Mouse (Mus musculus): ENCODE data around the gene Sv2b. TPM values are rescaled to one million over a fixed set of nuclear protein-coding genes. Genes with fewer than 3 reads are reported as not detected.

Gene Sv2b
- polyA plus RNA-seq, 1 experiment from 2014 or later: 0.11 TPM

GRCm38 (mm10) chr7:75281106-75281505, 28.0 kb downstream of the Sv2b start:
- Histone ChIP-seq H3K4me1 (replicated peaks; ENCODE audit: control insufficient read depth, insufficient read depth, low read length) (no peaks in the 10 kb centered on the region), H3K9me3 (ENCODE audit: control insufficient read depth, low read length) (no peaks in the 10 kb centered on the region), H3K4me3 (ENCODE audit: low read depth, low read length) (no peak overlapping the region), H3K27ac (ENCODE audit: low read depth, low read length) (no peak overlapping the region), H3K9ac (ENCODE audit: low read depth, low read length) (no peak overlapping the region), H3K27me3 (replicated peaks; ENCODE audit: control insufficient read depth, insufficient read depth, low read length) (no peaks in the 10 kb centered on the region), H3K4me2 (no peak overlapping the region), H3K36me3 (ENCODE audit: control insufficient read depth, insufficient read depth, low read length) (no peaks in the 10 kb centered on the region)
- ATAC-seq (replicated peaks; ENCODE audit: low FRiP score) (no peak), DNase-seq (ENCODE audit: low spot score) (no peak)
- WGBS: 71% methylated on average over 4 of the region's 4 CpGs

- ATAC-seq (replicated peaks; ENCODE audit: low FRiP score) (no peak), DNase-seq (ENCODE audit: low spot score) (no peak)
- Histone ChIP-seq H3K4me3 (ENCODE audit: low read depth, low read length) (no peak overlapping the region), H3K36me3 (ENCODE audit: control insufficient read depth, insufficient read depth, low read length) (no peaks in the 10 kb centered on the region), H3K9ac (ENCODE audit: low read depth, low read length) (no peak overlapping the region), H3K27me3 (replicated peaks; ENCODE audit: control insufficient read depth, insufficient read depth, low read length) (no peaks in the 10 kb centered on the region), H3K4me1 (replicated peaks; ENCODE audit: control insufficient read depth, insufficient read depth, low read length) (no peaks in the 10 kb centered on the region), H3K9me3 (ENCODE audit: control insufficient read depth, low read length) (no peaks in the 10 kb centered on the region), H3K27ac (ENCODE audit: low read depth, low read length) (no peak overlapping the region), H3K4me2 (no peak overlapping the region)
- 15% methylated on average over 3 of the region's 3 CpGs for WGBS
These were observed 31.2 kb downstream of the Sv2b start for GRCm38 (mm10) chr7:75277847-75278246.

GRCm38 (mm10) chr7:75276739-75277138, 32.3 kb downstream of the Sv2b start:
- no peaks in the 10 kb centered on the region for H3K9me3 ChIP-seq (ENCODE audit: control insufficient read depth, low read length)
- no peak for ATAC-seq (replicated peaks; ENCODE audit: low FRiP score)
- no peak for DNase-seq (ENCODE audit: low spot score)
- no peak overlapping the region for H3K4me3 ChIP-seq (ENCODE audit: low read depth, low read length)
- H3K4me2 ChIP-seq: no peak overlapping the region
- no peaks in the 10 kb centered on the region for H3K36me3 ChIP-seq (ENCODE audit: control insufficient read depth, insufficient read depth, low read length)
- no peaks in the 10 kb centered on the region for H3K27me3 ChIP-seq (replicated peaks; ENCODE audit: control insufficient read depth, insufficient read depth, low read length)
- H3K9ac ChIP-seq (ENCODE audit: low read depth, low read length): no peak overlapping the region
- H3K27ac ChIP-seq (ENCODE audit: low read depth, low read length): no peak overlapping the region
- H3K4me1 ChIP-seq (replicated peaks; ENCODE audit: control insufficient read depth, insufficient read depth, low read length): no peaks in the 10 kb centered on the region

- Histone ChIP-seq H3K36me3 (ENCODE audit: control insufficient read depth, insufficient read depth, low read length) (no peaks in the 10 kb centered on the region), H3K4me1 (replicated peaks; ENCODE audit: control insufficient read depth, insufficient read depth, low read length) (no peaks in the 10 kb centered on the region), H3K4me2 (no peak overlapping the region), H3K27me3 (replicated peaks; ENCODE audit: control insufficient read depth, insufficient read depth, low read length) (no peaks in the 10 kb centered on the region), H3K4me3 (ENCODE audit: low read depth, low read length) (no peak overlapping the region), H3K9ac (ENCODE audit: low read depth, low read length) (no peak overlapping the region), H3K27ac (ENCODE audit: low read depth, low read length) (no peak overlapping the region), H3K9me3 (ENCODE audit: control insufficient read depth, low read length) (no peaks in the 10 kb centered on the region)
- WGBS: 64% methylated on average over 3 of the region's 3 CpGs
- ATAC-seq (replicated peaks; ENCODE audit: low FRiP score) (no peak), DNase-seq (ENCODE audit: low spot score) (no peak)
These were observed 34.5 kb downstream of the Sv2b start for GRCm38 (mm10) chr7:75274518-75274917.

GRCm38 (mm10) chr7:75273633-75274032, 35.4 kb downstream of the Sv2b start:
- H3K4me3 ChIP-seq (ENCODE audit: low read depth, low read length): no peak overlapping the region
- ATAC-seq (replicated peaks; ENCODE audit: low FRiP score): no peak
- DNase-seq (ENCODE audit: low spot score): no peak
- no peak overlapping the region for H3K9ac ChIP-seq (ENCODE audit: low read depth, low read length)
- H3K27me3 ChIP-seq (replicated peaks; ENCODE audit: control insufficient read depth, insufficient read depth, low read length): no peaks in the 10 kb centered on the region
- no peak overlapping the region for H3K27ac ChIP-seq (ENCODE audit: low read depth, low read length)
- H3K4me1 ChIP-seq (replicated peaks; ENCODE audit: control insufficient read depth, insufficient read depth, low read length): no peaks in the 10 kb centered on the region
- H3K4me2 ChIP-seq: no peak overlapping the region
- WGBS: 74% methylated on average over 2 of the region's 2 CpGs
- H3K9me3 ChIP-seq (ENCODE audit: control insufficient read depth, low read length): no peaks in the 10 kb centered on the region
- H3K36me3 ChIP-seq (ENCODE audit: control insufficient read depth, insufficient read depth, low read length): no peaks in the 10 kb centered on the region

DNA sequence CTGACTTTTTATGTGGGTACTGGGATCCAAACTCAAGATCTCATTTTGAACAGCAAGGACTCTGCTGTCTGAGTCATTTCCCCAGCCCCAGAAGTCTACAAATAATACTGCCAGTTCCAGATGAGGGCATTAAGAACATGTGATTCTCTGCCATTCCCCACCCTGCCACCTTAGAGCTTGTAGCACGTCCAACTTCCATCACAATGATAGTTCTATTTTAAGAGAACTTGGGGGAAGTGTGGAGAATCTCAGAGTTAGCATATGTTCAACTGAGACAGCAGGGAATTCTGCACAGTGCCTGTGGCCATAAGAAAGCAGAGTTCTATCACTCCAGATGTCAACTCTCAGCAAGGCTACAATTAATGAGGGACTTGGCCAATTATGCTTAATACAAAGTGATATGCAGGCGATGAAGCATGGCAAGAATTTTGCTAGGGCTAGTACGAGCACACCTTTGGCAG, 37.1 kb downstream of the Sv2b start:
- DNase-seq (ENCODE audit: low spot score) (no peak), ATAC-seq (replicated peaks; ENCODE audit: low FRiP score) (no peak)
- Histone ChIP-seq H3K9me3 (ENCODE audit: control insufficient read depth, low read length) (no peaks in the 10 kb centered on the region), H3K27ac (ENCODE audit: low read depth, low read length) (no peak overlapping the region), H3K9ac (ENCODE audit: low read depth, low read length) (no peak overlapping the region), H3K27me3 (replicated peaks; ENCODE audit: control insufficient read depth, insufficient read depth, low read length) (no peaks in the 10 kb centered on the region), H3K4me1 (replicated peaks; ENCODE audit: control insufficient read depth, insufficient read depth, low read length) (no peaks in the 10 kb centered on the region), H3K36me3 (ENCODE audit: control insufficient read depth, insufficient read depth, low read length) (no peaks in the 10 kb centered on the region), H3K4me3 (ENCODE audit: low read depth, low read length) (no peak overlapping the region), H3K4me2 (no peak overlapping the region)
- 58% methylated on average over 3 of the region's 3 CpGs for WGBS

GRCm38 (mm10) chr7:75271306-75271705, 37.8 kb downstream of the Sv2b start:
- ATAC-seq (replicated peaks; ENCODE audit: low FRiP score) (no peak), DNase-seq (ENCODE audit: low spot score) (no peak)
- Histone ChIP-seq H3K36me3 (ENCODE audit: control insufficient read depth, insufficient read depth, low read length) (no peaks in the 10 kb centered on the region), H3K4me1 (replicated peaks; ENCODE audit: control insufficient read depth, insufficient read depth, low read length) (no peaks in the 10 kb centered on the region), H3K27me3 (replicated peaks; ENCODE audit: control insufficient read depth, insufficient read depth, low read length) (no peaks in the 10 kb centered on the region), H3K27ac (ENCODE audit: low read depth, low read length) (no peak overlapping the region), H3K4me3 (ENCODE audit: low read depth, low read length) (no peak overlapping the region), H3K9ac (ENCODE audit: low read depth, low read length) (no peak overlapping the region), H3K9me3 (ENCODE audit: control insufficient read depth, low read length) (no peaks in the 10 kb centered on the region), H3K4me2 (no peak overlapping the region)
- WGBS: 78% methylated on average over 3 of the region's 3 CpGs

DNA sequence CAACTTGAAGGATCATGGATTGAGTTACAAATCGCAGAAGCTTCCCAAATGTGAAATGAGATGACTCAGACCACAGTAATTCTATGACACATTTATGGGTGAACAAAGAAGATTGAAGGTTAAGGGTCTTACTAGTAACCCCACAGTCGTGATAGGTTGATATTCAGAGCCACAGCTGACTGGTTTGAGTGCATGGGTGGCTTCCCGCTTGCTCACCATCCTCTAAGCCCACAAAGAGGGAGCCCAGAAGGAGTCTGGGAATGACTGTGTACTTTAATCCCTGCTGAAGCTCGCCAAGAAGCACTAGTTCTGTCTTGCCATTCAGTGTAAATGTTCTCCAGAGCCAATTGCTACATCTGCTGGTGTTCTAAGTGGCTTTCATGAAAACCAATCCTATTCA, 41.8 kb downstream of the Sv2b start:
- Histone ChIP-seq H3K4me1 (replicated peaks; ENCODE audit: control insufficient read depth, insufficient read depth, low read length) (no peaks in the 10 kb centered on the region), H3K4me2 (no peak overlapping the region), H3K27me3 (replicated peaks; ENCODE audit: control insufficient read depth, insufficient read depth, low read length) (no peaks in the 10 kb centered on the region), H3K36me3 (ENCODE audit: control insufficient read depth, insufficient read depth, low read length) (no peaks in the 10 kb centered on the region), H3K9ac (ENCODE audit: low read depth, low read length) (no peak overlapping the region), H3K4me3 (ENCODE audit: low read depth, low read length) (no peak overlapping the region), H3K9me3 (ENCODE audit: control insufficient read depth, low read length) (no peaks in the 10 kb centered on the region), H3K27ac (ENCODE audit: low read depth, low read length) (no peak overlapping the region)
- ATAC-seq (replicated peaks; ENCODE audit: low FRiP score) (no peak), DNase-seq (ENCODE audit: low spot score) (no peak)
- 66% methylated on average over 4 of the region's 4 CpGs for whole genome bisulfite sequencing

DNA sequence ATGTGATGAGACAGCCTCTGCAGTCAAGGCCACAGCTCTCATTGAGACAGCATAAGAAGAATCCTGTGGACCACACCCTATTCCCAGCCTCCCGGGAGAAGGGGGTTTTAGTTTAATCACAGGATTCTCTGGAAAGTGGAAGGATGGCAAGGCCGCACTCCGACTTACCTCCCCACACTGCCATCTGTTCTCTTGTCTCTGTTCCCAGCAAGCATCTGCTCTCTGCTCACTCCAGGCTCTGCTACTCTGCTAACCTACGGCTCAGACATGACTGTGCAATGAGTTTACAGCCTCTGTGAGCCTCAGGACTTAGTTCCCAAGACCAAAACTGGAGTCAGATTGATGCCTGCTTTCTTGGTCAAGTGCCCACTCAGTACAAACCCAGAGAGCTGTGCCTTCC, 43.8 kb downstream of the Sv2b start:
- no peaks in the 10 kb centered on the region for H3K27me3 ChIP-seq (replicated peaks; ENCODE audit: control insufficient read depth, insufficient read depth, low read length)
- no peak overlapping the region for H3K4me3 ChIP-seq (ENCODE audit: low read depth, low read length)
- H3K9ac ChIP-seq (ENCODE audit: low read depth, low read length): no peak overlapping the region
- no peak overlapping the region for H3K4me2 ChIP-seq
- ATAC-seq (replicated peaks; ENCODE audit: low FRiP score) (no peak), DNase-seq (ENCODE audit: low spot score) (no peak)
- H3K36me3 ChIP-seq (ENCODE audit: control insufficient read depth, insufficient read depth, low read length): no peaks in the 10 kb centered on the region
- no peak overlapping the region for H3K27ac ChIP-seq (ENCODE audit: low read depth, low read length)
- H3K9me3 ChIP-seq (ENCODE audit: control insufficient read depth, low read length): no peaks in the 10 kb centered on the region
- H3K4me1 ChIP-seq (replicated peaks; ENCODE audit: control insufficient read depth, insufficient read depth, low read length): no peaks in the 10 kb centered on the region
- WGBS: 75% methylated on average over 4 of the region's 4 CpGs

Measured in liver, embryonic 11.5 days (tissue).